Mouse (Mus musculus): Measurements from ENCODE around the gene Flt3. TPM values are rescaled to one million over a fixed set of nuclear protein-coding genes. Genes with fewer than 3 reads are reported as not detected.

The Flt3 gene
- total RNA-seq, 2 experiments from 2014 or later = 8.1 to 14.1 TPM

- ATAC-seq (ENCODE audit: poor library complexity, severe bottlenecking) = no peak
Measured at GRCm38 (mm10) chr5:147417986-147418385, 17.7 kb upstream of the Flt3 start.

GRCm38 (mm10) chr5:147410585-147410984 lies 10.3 kb upstream of the Flt3 start:
- ATAC-seq (ENCODE audit: poor library complexity, severe bottlenecking) = peak; percentile 67

GRCm38 (mm10) chr5:147408731-147409130 lies 8.4 kb upstream of the Flt3 start:
- peak; percentile 52; the same call in 1 of the 2 replicates for ATAC-seq (ENCODE audit: poor library complexity, severe bottlenecking)

GRCm38 (mm10) chr5:147406135-147406534 lies 5.8 kb upstream of the Flt3 start:
- ATAC-seq (ENCODE audit: poor library complexity, severe bottlenecking) = no peak

GRCm38 (mm10) chr5:147402505-147402904 lies 2.2 kb upstream of the Flt3 start:
- no peak for ATAC-seq (ENCODE audit: poor library complexity, severe bottlenecking)

- ATAC-seq (ENCODE audit: poor library complexity, severe bottlenecking) = no peak
Measured at GRCm38 (mm10) chr5:147401024-147401423, 735 bp upstream of the Flt3 start.

- ATAC-seq (ENCODE audit: poor library complexity, severe bottlenecking) = no peak
Measured at GRCm38 (mm10) chr5:147400505-147400979, 253 bp upstream of the Flt3 start.

- no peak for ATAC-seq (ENCODE audit: poor library complexity, severe bottlenecking)
Measured at GRCm38 (mm10) chr5:147395050-147395449, 5.2 kb downstream of the Flt3 start.

- peak; percentile 56 for ATAC-seq (ENCODE audit: poor library complexity, severe bottlenecking)
Measured at GRCm38 (mm10) chr5:147392667-147393213, 7.5 kb downstream of the Flt3 start.

- no peak for ATAC-seq (ENCODE audit: poor library complexity, severe bottlenecking)
Measured at GRCm38 (mm10) chr5:147390772-147391171, 9.5 kb downstream of the Flt3 start.

- peak; percentile 78 for ATAC-seq (ENCODE audit: poor library complexity, severe bottlenecking)
Measured at GRCm38 (mm10) chr5:147389052-147389451, 11.2 kb downstream of the Flt3 start.

- ATAC-seq (ENCODE audit: poor library complexity, severe bottlenecking) = peak; percentile 36
Measured at GRCm38 (mm10) chr5:147388376-147389008, 11.8 kb downstream of the Flt3 start.

GRCm38 (mm10) chr5:147386865-147387264 lies 13.4 kb downstream of the Flt3 start:
- no peak for ATAC-seq (ENCODE audit: poor library complexity, severe bottlenecking)

GRCm38 (mm10) chr5:147381396-147381795 lies 18.9 kb downstream of the Flt3 start:
- ATAC-seq (ENCODE audit: poor library complexity, severe bottlenecking) = no peak

- no peak for ATAC-seq (ENCODE audit: poor library complexity, severe bottlenecking)
Measured at GRCm38 (mm10) chr5:147379481-147379880, 20.8 kb downstream of the Flt3 start.

- no peak for ATAC-seq (ENCODE audit: poor library complexity, severe bottlenecking)
Measured at GRCm38 (mm10) chr5:147370276-147370675, 30.0 kb downstream of the Flt3 start.

GRCm38 (mm10) chr5:147368221-147368620 lies 32.1 kb downstream of the Flt3 start:
- ATAC-seq (ENCODE audit: poor library complexity, severe bottlenecking) = no peak

GRCm38 (mm10) chr5:147365995-147366765 lies 34.1 kb downstream of the Flt3 start:
- peak; percentile 7; the same call in 1 of the 2 replicates for ATAC-seq (ENCODE audit: poor library complexity, severe bottlenecking)

GRCm38 (mm10) chr5:147363054-147363453 lies 37.2 kb downstream of the Flt3 start:
- ATAC-seq (ENCODE audit: poor library complexity, severe bottlenecking) = peak; percentile 93

GRCm38 (mm10) chr5:147358481-147358880 lies 41.8 kb downstream of the Flt3 start:
- ATAC-seq (ENCODE audit: poor library complexity, severe bottlenecking) = no peak

GRCm38 (mm10) chr5:147357536-147357935 lies 42.8 kb downstream of the Flt3 start:
- peak; percentile 62 for ATAC-seq (ENCODE audit: poor library complexity, severe bottlenecking)

Measured in megakaryocyte, adult 5-6 weeks (primary cell).